Mouse (Mus musculus) midbrain, embryonic 16.5 days (tissue): ENCODE data around the gene Mapk8. TPM values are rescaled to one million over a fixed set of nuclear protein-coding genes. Genes with fewer than 3 reads are reported as not detected.

ENCODE experiments used
- ATAC-seq: fragments of 200-750 bp; cut with Nextera tagmentation; 2 replicates; pipeline ENCODE4 v1.8.0; 2017; ENCODE audit warnings: moderate TSS enrichment
- H3K27ac ChIP-seq: fragments of 300-500 bp; sonication (generic); 2 replicates; pipeline ENCODE4 v1.5.1; 2014; ENCODE audit warnings: mild to moderate bottlenecking, low read length, mixed read lengths
- H3K27me3 ChIP-seq: fragments of 300-500 bp; sonication (generic); 2 replicates; pipeline ENCODE4 v1.6.1; 2014; ENCODE audit warnings: low read depth, low read length, mixed read lengths; ENCODE audit not compliant: control insufficient read depth, insufficient read depth
- H3K36me3 ChIP-seq: fragments of 300-500 bp; sonication (generic); 2 replicates; pipeline ENCODE4 v1.6.1; 2014; ENCODE audit warnings: mild to moderate bottlenecking, low read length, moderate library complexity, mixed read lengths; ENCODE audit not compliant: control insufficient read depth, insufficient read depth
- H3K4me1 ChIP-seq: fragments of 300-500 bp; sonication (generic); 2 replicates; pipeline ENCODE4 v1.6.1; 2014; ENCODE audit warnings: mild to moderate bottlenecking, low read length, mixed read lengths; ENCODE audit not compliant: control insufficient read depth, insufficient read depth
- H3K4me2 ChIP-seq: fragments of 300-500 bp; sonication (generic); 2 replicates; pipeline ENCODE4 v1.6.1; 2014; ENCODE audit warnings: mild to moderate bottlenecking, low read length, mixed read lengths
- H3K4me3 ChIP-seq: fragments of 300-500 bp; sonication (generic); 2 replicates; pipeline ENCODE4 v1.5.1; 2014; ENCODE audit warnings: low read depth, mild to moderate bottlenecking, low read length, moderate library complexity, mixed read lengths
- H3K9ac ChIP-seq: fragments of 300-500 bp; sonication (generic); 2 replicates; pipeline ENCODE4 v1.6.1; 2014; ENCODE audit warnings: low read depth, low read length, mixed read lengths
- H3K9me3 ChIP-seq: fragments of 300-500 bp; sonication (generic); replicated peaks from 2 replicates; pipeline ENCODE4 v1.6.1; 2014; ENCODE audit warnings: mild to moderate bottlenecking, low read length, mixed read lengths; ENCODE audit not compliant: control insufficient read depth, poor library complexity, severe bottlenecking
- WGBS: fragments of 180-500 bp; shearing (Covaris S2); extraction: QIAGEN DNeasy Blood & Tissue Kit; methylation state at CpG from one replicate; pipeline ENCODE4 v1.1.7; 2014; 5-methylcytosine and 5-hydroxymethylcytosine counted together
- polyA plus RNA-seq: library from polyadenylated mRNA; unstranded; fragments of >200 nt; fragmentation: Nextera tagmentation; extraction: Ambion mirVana; gene quantifications from 2 replicates; pipeline ENCODE4 v1.2.1, GENCODE M21; 2015

Mapk8 gene
- polyA plus RNA-seq, 1 experiment from 2014 or later = 31.2 TPM

- Histone ChIP-seq H3K27me3 (no peaks in the 10 kb centered on the region), H3K9me3 (no peaks in the 10 kb centered on the region), H3K4me3 (no peak overlapping the region), H3K27ac (no peak overlapping the region), H3K4me1 (no peaks in the 10 kb centered on the region), H3K4me2 (no peak overlapping the region), H3K36me3 (no peaks in the 10 kb centered on the region), H3K9ac (no peak overlapping the region)
- peak; percentile 40; the same call in 1 of the 2 replicates for ATAC-seq
- 49% methylated on average over 5 of the region's 5 CpGs for WGBS
Measured at GRCm38 (mm10) chr14:33328369-33328768, 118.6 kb downstream of the Mapk8 start.

Other genes starting within 250 kb of the Mapk8 start
- 1.6 and 2.6 TPM in 2 replicates for gene Arhgap22, start 233.1 kb downstream of the Mapk8 start, polyA plus RNA-seq
- gene Frmpd2, start 24.5 kb upstream of the Mapk8 start, polyA plus RNA-seq = 0.22 and 0.48 TPM in 2 replicates
- gene Ptpn20, start 142.0 kb upstream of the Mapk8 start, polyA plus RNA-seq = 0.11 and 0.15 TPM in 2 replicates